Comparison of ENCODE assay signal across 27 mouse cellular contexts in the genomic region with DNA sequence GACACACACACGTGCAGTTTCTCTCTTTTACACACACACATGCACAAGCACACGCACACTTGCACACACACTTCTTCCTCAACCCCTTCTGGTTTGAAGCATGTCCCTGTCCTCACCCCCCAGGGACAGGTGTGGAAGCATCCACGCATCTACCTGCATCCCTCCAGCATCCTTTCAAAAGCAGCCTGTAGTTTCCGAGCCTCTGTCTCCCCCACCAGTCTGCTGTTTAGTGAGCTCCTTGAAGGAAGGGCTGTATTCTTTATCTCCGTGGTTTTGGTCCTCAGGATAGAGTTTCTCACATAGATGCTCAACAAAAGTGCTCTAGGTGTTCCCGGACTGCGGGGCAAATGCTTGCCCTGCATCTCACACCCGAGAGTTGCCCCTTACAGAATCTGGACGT. TPM values are rescaled to one million over a fixed set of nuclear protein-coding genes. Genes with fewer than 3 reads are reported as not detected.
A peak's percentile ranks its signal among the peaks of the same experiment; 100 is the strongest.
DNase-seq lines count a peak whose midpoint lies in the region; ATAC-seq and TF ChIP-seq lines count a peak whose summit lies in the region.
"Had no signal": no experiment of that assay in that cellular context is flagged by ENCODE, and none has a peak within 500 bp of the region (broad histone marks: within the 10 kb centered on the region; RNA-seq: fewer than 3 reads in every experiment).

No protein-coding gene starts in this region.

- H3K27me3 ChIP-seq in cerebellum, adult 2 months (ENCODE audit: control insufficient read depth, insufficient read depth, low read length): no peaks in the 10 kb centered on the region
- no peaks in the 10 kb centered on the region for H3K27me3 ChIP-seq in heart, adult 2 months (ENCODE audit: control insufficient read depth, insufficient read depth, low read length)
- H3K27me3 ChIP-seq in midbrain, embryonic 11.5 days (ENCODE audit: control insufficient read depth, insufficient read depth, low read length): peaks cover 3% of the 10 kb centered on the region; the same call in 1 of the 2 replicates
- H3K27me3 ChIP-seq in midbrain, embryonic 13.5 days: peaks cover 19% of the 10 kb centered on the region; the same call in 1 of the 2 replicates
- H3K27me3 ChIP-seq: forebrain, embryonic 15.5 days; Patski had no signal

- DNase-seq in cerebellum, adult 2 months: no peak
- DNase-seq in heart, adult 11 months: peak; percentile 74
- DNase-seq in heart, adult 2 months: no peak
- DNase-seq in midbrain, embryonic 11.5 days (ENCODE audit: low spot score, missing footprints): peak; percentile 44
- DNase-seq in cerebellum, postnatal 25 days: peak; percentile 33 to 40
- DNase-seq in ovary, postnatal 14 days (ENCODE audit: low spot score): no peak
- DNase-seq: adrenal gland, postnatal 10 days; heart, postnatal 36 days; kidney, adult 9 months; kidney, postnatal 10 days; layer of hippocampus, adult 9-11 months; lung, adult 18-20 months; right cerebral cortex, postnatal 25 days; thymus, adult 18-20 months; thymus, postnatal 25 days had no signal

- TF ChIP-seq POLR2A in cerebellum, adult 2 months (IDR thresholded peaks at IDR 0.05; ENCODE audit: borderline replicate concordance, insufficient read depth, low read length): no peak
- no peak for TF ChIP-seq POLR2A in heart, adult 2 months (IDR thresholded peaks at IDR 0.05; ENCODE audit: insufficient read depth, low read depth, low read length)

- H3K36me3 ChIP-seq in heart, adult 2 months (ENCODE audit: control insufficient read depth, insufficient read depth, low read length): no peaks in the 10 kb centered on the region
- H3K36me3 ChIP-seq in midbrain, embryonic 11.5 days (ENCODE audit: control insufficient read depth, insufficient read depth, low read length): no peaks in the 10 kb centered on the region
- H3K36me3 ChIP-seq in midbrain, embryonic 13.5 days: peaks cover 21% of the 10 kb centered on the region; the same call in 1 of the 2 replicates
- H3K36me3 ChIP-seq: forebrain, embryonic 15.5 days; neural tube, embryonic 13.5 days; stomach, embryonic 15.5 days had no signal

- no peak overlapping the region for H3K9ac ChIP-seq in heart, adult 2 months (ENCODE audit: low read depth, low read length)
- H3K9ac ChIP-seq in midbrain, embryonic 11.5 days (ENCODE audit: low read length): no peak overlapping the region
- H3K9ac ChIP-seq in midbrain, embryonic 13.5 days (replicated peaks): no peak overlapping the region
- H3K9ac ChIP-seq: forebrain, embryonic 15.5 days; hindbrain, embryonic 13.5 days; neural tube, embryonic 13.5 days; stomach, embryonic 15.5 days had no signal

- no peak overlapping the region for H3K4me2 ChIP-seq in midbrain, embryonic 11.5 days
- H3K4me2 ChIP-seq in midbrain, embryonic 13.5 days (replicated peaks): no peak overlapping the region
- H3K4me2 ChIP-seq: forebrain, embryonic 15.5 days; heart, embryonic 11.5 days; hindbrain, embryonic 13.5 days; neural tube, embryonic 13.5 days; stomach, embryonic 15.5 days had no signal

- H3K4me1 ChIP-seq in cerebellum, adult 2 months (ENCODE audit: control insufficient read depth, insufficient read depth, low read length): peaks cover 30% of the 10 kb centered on the region
- H3K4me1 ChIP-seq in heart, adult 2 months (ENCODE audit: control insufficient read depth, insufficient read depth, low read length): no peaks in the 10 kb centered on the region
- peaks cover 5% of the 10 kb centered on the region for H3K4me1 ChIP-seq in midbrain, embryonic 11.5 days (ENCODE audit: control insufficient read depth, insufficient read depth, low read length)
- H3K4me1 ChIP-seq in midbrain, embryonic 13.5 days (replicated peaks): peaks cover 93% of the 10 kb centered on the region
- H3K4me1 ChIP-seq: stomach, embryonic 15.5 days had no signal

- no peak for TF ChIP-seq EP300 in heart, adult 2 months (IDR thresholded peaks at IDR 0.05; ENCODE audit: insufficient read depth, low read depth, low read length)

- 60% methylated on average over 9 of the region's 9 CpGs for WGBS in cerebellum, adult 2 months
- WGBS in heart, adult 2 months: 78% methylated on average over 9 of the region's 9 CpGs
- WGBS in midbrain, embryonic 11.5 days: 81% methylated on average over 9 of the region's 9 CpGs
- 79% methylated on average over 9 of the region's 9 CpGs for WGBS in midbrain, embryonic 13.5 days

- H3K79me2 ChIP-seq in heart, adult 2 months (replicated peaks; ENCODE audit: control insufficient read depth, insufficient read depth, low read length): no peaks in the 10 kb centered on the region

- H3K27ac ChIP-seq in cerebellum, adult 2 months (ENCODE audit: insufficient read depth, low read length): peak overlapping the region; percentile 17; the same call in 1 of the 2 replicates
- H3K27ac ChIP-seq in heart, adult 2 months: no peak overlapping the region
- no peak overlapping the region for H3K27ac ChIP-seq in midbrain, embryonic 11.5 days (ENCODE audit: low read depth, low read length)
- no peak overlapping the region for H3K27ac ChIP-seq in midbrain, embryonic 13.5 days
- H3K27ac ChIP-seq: forebrain, embryonic 15.5 days; hindbrain, embryonic 13.5 days; neural tube, embryonic 13.5 days; stomach, embryonic 15.5 days had no signal

- H3K4me3 ChIP-seq in cerebellum, adult 2 months (replicated peaks; ENCODE audit: insufficient read depth, low read depth, low read length): no peak overlapping the region
- no peak overlapping the region for H3K4me3 ChIP-seq in heart, adult 2 months
- H3K4me3 ChIP-seq in midbrain, embryonic 11.5 days (ENCODE audit: low read depth, low read length): no peak overlapping the region
- no peak overlapping the region for H3K4me3 ChIP-seq in midbrain, embryonic 13.5 days (replicated peaks)
- H3K4me3 ChIP-seq: forebrain, embryonic 15.5 days; hindbrain, embryonic 13.5 days; megakaryocyte, embryonic 14.5 days; neural tube, embryonic 13.5 days; stomach, embryonic 15.5 days had no signal

- no peak for ATAC-seq in cerebellum, adult (ENCODE audit: insufficient number of reproducible peaks, low FRiP score, low TSS enrichment)
- no peak for ATAC-seq in midbrain, embryonic 11.5 days (ENCODE audit: low FRiP score)
- ATAC-seq in midbrain, embryonic 13.5 days: no peak
- ATAC-seq: forebrain, embryonic 15.5 days; intestine, postnatal 0 days; lung, postnatal 0 days; Patski had no signal

- intact Hi-C loops in heart, adult 2 months (cut with DNase I): no loop called here

- no peaks in the 10 kb centered on the region for H3K9me3 ChIP-seq in midbrain, embryonic 11.5 days (ENCODE audit: control insufficient read depth, low read length)
- H3K9me3 ChIP-seq in midbrain, embryonic 13.5 days: no peaks in the 10 kb centered on the region
- H3K9me3 ChIP-seq: forebrain, embryonic 15.5 days; hindbrain, embryonic 13.5 days; megakaryocyte, embryonic 14.5 days; neural tube, embryonic 13.5 days; stomach, embryonic 15.5 days had no signal

- TF ChIP-seq CTCF in cerebellum, adult 2 months (IDR thresholded peaks at IDR 0.05; ENCODE audit: borderline replicate concordance, insufficient read depth, low read depth, low read length): no peak
- TF ChIP-seq CTCF in heart, adult 2 months (IDR thresholded peaks at IDR 0.05): no peak

RNA-seq across cellular contexts. Expression of a gene that starts 9.4 kb away (rescaled TPM):
- polyA plus RNA-seq in cerebellum, adult 2 months (2012; rRNA removed): 37.5 and 48.1 TPM in 2 replicates
- 10 to 100 TPM; 21.2 to 23.3 TPM for total RNA-seq in heart, adult 2 months (2021)
- polyA plus RNA-seq in heart, adult 2 months (2012; rRNA removed): 2.8 and 3.1 TPM in 2 replicates
- 17.8 and 18.8 TPM in 2 replicates for polyA plus RNA-seq in midbrain, embryonic 11.5 days (2014; fragmentation: Nextera tagmentation; extraction: Ambion mirVana)
- 62.9 and 66.2 TPM in 2 replicates for polyA plus RNA-seq in midbrain, embryonic 13.5 days (2015; fragmentation: Nextera tagmentation; extraction: Ambion mirVana)
- total RNA-seq: MEL had no signal

Comparison
In these comparisons a context has a peak if more than half of its experiments do, and no peak if none do; other contexts are left out.
1. DNase-seq: peak in heart, adult 11 months (single experiment), midbrain, embryonic 11.5 days (single experiment) and cerebellum, postnatal 25 days (2 of 2); none in cerebellum, adult 2 months (0 of 2), heart, adult 2 months (0 of 2) and ovary, postnatal 14 days (single experiment).